Mouse (Mus musculus) heart, adult 2 months (tissue): Measurements from ENCODE around the gene Defb48.

Source experiments
- CTCF ChIP-seq: fragments of 200-600 bp; IDR thresholded peaks from 2 replicates; pipeline ENCODE4 v1.8.1; 2022; ENCODE audit warnings: antibody characterized with exemption, mild to moderate bottlenecking, moderate library complexity
- POLR2A ChIP-seq: fragments of 200-500 bp; IDR thresholded peaks from 2 replicates; pipeline ENCODE4 v1.6.1; 2011; ENCODE audit warnings: mild to moderate bottlenecking, low read depth, low read length, control low read depth; ENCODE audit not compliant: insufficient read depth

DNA sequence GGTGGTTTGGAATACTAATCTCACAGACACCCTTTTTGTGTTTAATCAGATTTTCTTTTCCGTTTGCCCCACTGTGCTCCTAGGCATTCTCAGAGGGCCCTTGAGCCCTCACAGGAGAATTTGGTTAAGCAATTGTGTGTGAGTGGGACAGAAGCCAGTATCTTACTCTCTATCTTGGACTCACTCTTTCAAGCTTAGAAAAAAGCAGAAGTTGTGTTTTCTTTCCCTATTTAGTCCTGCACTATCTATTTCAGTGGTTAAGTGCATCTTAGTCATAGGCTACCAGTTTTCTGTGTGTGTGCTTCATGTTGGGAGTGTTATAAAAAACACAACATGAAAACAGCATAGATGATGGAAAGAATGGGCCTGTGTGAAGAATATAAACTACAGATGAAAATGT lies 4.5 kb downstream of the Defb48 start:
- TF ChIP-seq POLR2A (no peak), CTCF (no peak)
